Mouse (Mus musculus): Measurements from ENCODE around the gene Ptprm. TPM values are rescaled to one million over a fixed set of nuclear protein-coding genes. Genes with fewer than 3 reads are reported as not detected.

Gene Ptprm
- polyA plus RNA-seq, 2 experiments, result 0.66 to 0.79 TPM

DNA sequence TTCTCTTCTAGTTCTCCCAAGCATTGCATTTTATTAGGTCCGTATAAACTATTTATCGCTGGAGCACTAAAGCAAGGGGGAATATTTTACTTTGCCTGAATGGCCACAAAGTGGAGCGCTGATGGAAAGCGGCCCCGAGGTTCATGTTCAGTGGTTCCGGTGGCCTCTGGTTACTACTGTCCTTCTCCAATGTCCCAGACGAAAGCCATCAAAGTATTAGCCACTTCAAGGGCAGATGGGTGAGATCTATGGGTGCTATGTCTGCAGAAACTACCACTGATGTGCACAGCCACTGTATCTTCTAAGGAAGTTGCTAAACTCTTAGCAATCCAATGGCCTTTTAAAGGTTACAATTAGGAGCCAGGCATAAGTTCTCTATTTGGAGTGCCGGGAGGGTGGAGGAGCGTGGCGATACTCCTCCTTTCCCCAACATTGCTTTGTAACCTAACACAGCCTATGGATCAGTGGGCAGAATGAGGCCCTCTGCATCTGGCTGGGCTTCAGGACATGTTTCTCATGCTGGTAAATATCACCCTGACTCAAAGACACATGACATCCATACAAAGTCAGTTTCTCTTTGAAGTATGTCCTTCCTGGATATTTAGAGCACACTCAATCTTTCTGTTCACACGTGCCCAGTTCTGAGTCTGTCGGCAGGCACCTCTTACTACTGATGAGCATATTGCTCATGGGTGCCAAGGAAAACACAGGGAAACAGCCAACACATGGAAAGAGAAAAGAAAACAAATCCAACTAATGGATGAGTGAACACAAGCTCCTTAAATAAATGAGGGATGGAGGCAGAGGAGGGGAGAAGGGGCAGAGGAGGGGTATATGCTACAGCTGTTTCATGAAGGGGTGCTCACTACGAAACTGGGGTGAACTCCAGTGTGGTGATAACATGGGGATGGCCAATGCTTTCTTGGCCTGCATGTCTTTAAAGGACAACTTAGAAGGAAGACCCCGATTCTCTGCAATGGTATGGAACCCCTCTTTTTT, 584.6 kb downstream of the Ptprm start:
- TF ChIP-seq CTCF (IDR thresholded peaks at IDR 0.05; ENCODE audit: low read depth) (no peak), EP300 (IDR thresholded peaks at IDR 0.05; ENCODE audit: low read depth) (no peak)
- 69% methylated on average over 14 of the region's 14 CpGs for WGBS (ENCODE audit: insufficient replicate concordance)
- no peaks in the 10 kb centered on the region for H3K36me3 ChIP-seq (replicated peaks; ENCODE audit: control insufficient read depth, insufficient read depth, low read depth)
- no peak for ATAC-seq (ENCODE audit: insufficient read depth)
- no peak overlapping the region for H3K4me3 ChIP-seq (ENCODE audit: insufficient read depth in 1 of 2, low read depth in 2 of 2, low read length in 2 of 2)
- DNase-seq (ENCODE audit: low read depth in 3 of 3, low spot score in 3 of 3), result no peak
- no peak overlapping the region for H3K9ac ChIP-seq (replicated peaks)
- H3K4me2 ChIP-seq (ENCODE audit: low read depth), result no peak overlapping the region
- no peaks in the 10 kb centered on the region for H3K9me3 ChIP-seq (ENCODE audit: control insufficient read depth, low read length)
- H3K27ac ChIP-seq, result no peak overlapping the region
- H3K27me3 ChIP-seq (ENCODE audit: control insufficient read depth, insufficient read depth, low read length), result no peaks in the 10 kb centered on the region
- H3K4me1 ChIP-seq (replicated peaks; ENCODE audit: control insufficient read depth in 2 of 2, insufficient read depth in 2 of 2, low read length in 1 of 2), result no peaks in the 10 kb centered on the region

DNA sequence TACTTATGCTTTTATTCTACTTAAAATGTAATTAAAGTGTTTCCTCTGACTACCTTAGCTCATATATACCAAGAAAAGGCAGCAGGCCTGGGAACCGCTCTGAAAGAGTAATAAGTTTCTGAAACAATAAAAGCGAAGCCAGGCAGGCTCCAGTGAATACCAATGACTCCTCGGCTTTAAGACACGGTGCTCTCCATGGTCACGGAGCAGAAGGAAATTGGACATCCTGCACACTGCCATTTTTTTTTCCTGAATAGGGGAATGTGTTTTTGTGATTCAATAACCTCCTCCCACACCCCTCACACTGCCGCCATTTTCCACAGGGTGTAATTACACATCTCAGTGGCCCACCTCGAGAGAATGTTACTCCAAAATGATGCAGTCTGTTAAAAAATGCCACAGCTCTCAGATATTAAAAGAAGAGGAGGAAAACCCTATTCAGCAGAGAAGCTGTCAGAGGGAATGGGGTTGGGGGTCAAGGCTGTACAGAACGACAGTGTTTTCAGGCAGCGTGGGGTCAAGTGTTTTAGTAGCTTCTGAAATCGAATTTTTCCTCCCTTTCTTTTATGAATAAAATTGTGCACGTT, 585.5 kb downstream of the Ptprm start:
- ATAC-seq (ENCODE audit: insufficient read depth), result no peak
- Histone ChIP-seq H3K27ac (no peak overlapping the region), H3K9ac (replicated peaks) (no peak overlapping the region), H3K27me3 (ENCODE audit: control insufficient read depth, insufficient read depth, low read length) (no peaks in the 10 kb centered on the region), H3K9me3 (ENCODE audit: control insufficient read depth, low read length) (no peaks in the 10 kb centered on the region), H3K4me1 (replicated peaks; ENCODE audit: control insufficient read depth in 2 of 2, insufficient read depth in 2 of 2, low read length in 1 of 2) (no peaks in the 10 kb centered on the region), H3K36me3 (replicated peaks; ENCODE audit: control insufficient read depth, insufficient read depth, low read depth) (no peaks in the 10 kb centered on the region), H3K4me3 (ENCODE audit: insufficient read depth in 1 of 2, low read depth in 2 of 2, low read length in 2 of 2) (no peak overlapping the region), H3K4me2 (ENCODE audit: low read depth) (no peak overlapping the region)
- DNase-seq (ENCODE audit: low read depth in 3 of 3, low spot score in 3 of 3), result no peak
- 58% methylated on average over 11 of the region's 11 CpGs for WGBS (ENCODE audit: insufficient replicate concordance)
- TF ChIP-seq EP300 (IDR thresholded peaks at IDR 0.05; ENCODE audit: low read depth) (no peak), CTCF (IDR thresholded peaks at IDR 0.05; ENCODE audit: low read depth) (no peak)

DNA sequence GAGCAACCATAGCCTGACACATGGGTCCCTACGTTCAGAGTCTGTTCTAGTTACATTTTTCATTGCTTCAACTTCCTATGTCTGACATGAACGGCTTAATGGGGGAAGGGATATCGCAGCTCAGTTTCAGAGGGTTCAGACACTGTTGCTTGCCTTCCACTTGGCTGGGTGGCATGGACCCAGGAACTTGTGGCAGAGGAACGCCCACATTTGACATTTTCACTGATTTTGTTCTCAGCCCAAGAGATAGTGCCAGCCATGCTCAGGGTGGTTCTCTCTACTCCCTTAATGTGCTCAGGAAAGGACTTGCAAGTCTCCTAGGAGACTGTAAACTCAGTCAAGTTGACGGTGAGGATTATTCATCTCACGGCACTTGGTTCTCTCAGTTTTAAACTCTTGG, 588.1 kb downstream of the Ptprm start:
- Histone ChIP-seq H3K4me1 (replicated peaks; ENCODE audit: control insufficient read depth in 2 of 2, insufficient read depth in 2 of 2, low read length in 1 of 2) (no peaks in the 10 kb centered on the region), H3K27me3 (ENCODE audit: control insufficient read depth, insufficient read depth, low read length) (no peaks in the 10 kb centered on the region), H3K9ac (replicated peaks) (no peak overlapping the region), H3K27ac (no peak overlapping the region), H3K36me3 (replicated peaks; ENCODE audit: control insufficient read depth, insufficient read depth, low read depth) (no peaks in the 10 kb centered on the region), H3K4me3 (ENCODE audit: insufficient read depth in 1 of 2, low read depth in 2 of 2, low read length in 2 of 2) (no peak overlapping the region), H3K4me2 (ENCODE audit: low read depth) (no peak overlapping the region), H3K9me3 (ENCODE audit: control insufficient read depth, low read length) (no peaks in the 10 kb centered on the region)
- ATAC-seq (ENCODE audit: insufficient read depth) (no peak), DNase-seq (ENCODE audit: low read depth in 3 of 3, low spot score in 3 of 3) (no peak)
- TF ChIP-seq CTCF (IDR thresholded peaks at IDR 0.05; ENCODE audit: low read depth) (no peak), EP300 (IDR thresholded peaks at IDR 0.05; ENCODE audit: low read depth) (no peak)
- 62% methylated on average over 6 of the region's 6 CpGs for WGBS (ENCODE audit: insufficient replicate concordance)

DNA sequence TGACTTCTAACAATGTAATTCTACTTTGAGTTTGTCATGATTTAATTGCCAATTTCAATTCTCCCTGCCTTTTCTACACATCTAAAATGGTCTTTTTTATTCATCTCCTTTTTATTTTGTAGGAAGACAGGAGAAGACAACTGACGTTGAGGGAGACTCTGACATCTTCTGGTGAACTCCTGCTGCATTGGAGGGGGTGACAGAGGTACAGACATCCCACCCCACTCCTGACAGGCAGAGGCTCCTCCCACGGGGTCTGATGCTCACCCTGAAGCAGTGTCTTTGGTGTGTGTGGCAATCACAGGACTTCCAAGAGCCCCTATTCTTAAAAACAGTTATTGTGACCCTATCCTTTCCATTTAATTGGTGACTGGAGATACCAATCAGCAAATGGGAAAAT, 589.8 kb downstream of the Ptprm start:
- no peak overlapping the region for H3K27ac ChIP-seq
- no peaks in the 10 kb centered on the region for H3K9me3 ChIP-seq (ENCODE audit: control insufficient read depth, low read length)
- ATAC-seq (ENCODE audit: insufficient read depth) (no peak), DNase-seq (ENCODE audit: low read depth in 3 of 3, low spot score in 3 of 3) (no peak)
- TF ChIP-seq CTCF (IDR thresholded peaks at IDR 0.05; ENCODE audit: low read depth) (no peak), EP300 (IDR thresholded peaks at IDR 0.05; ENCODE audit: low read depth) (no peak)
- H3K4me1 ChIP-seq (replicated peaks; ENCODE audit: control insufficient read depth in 2 of 2, insufficient read depth in 2 of 2, low read length in 1 of 2), result no peaks in the 10 kb centered on the region
- no peak overlapping the region for H3K4me2 ChIP-seq (ENCODE audit: low read depth)
- H3K36me3 ChIP-seq (replicated peaks; ENCODE audit: control insufficient read depth, insufficient read depth, low read depth), result no peaks in the 10 kb centered on the region
- no peaks in the 10 kb centered on the region for H3K27me3 ChIP-seq (ENCODE audit: control insufficient read depth, insufficient read depth, low read length)
- H3K9ac ChIP-seq (replicated peaks), result no peak overlapping the region
- H3K4me3 ChIP-seq (ENCODE audit: insufficient read depth in 1 of 2, low read depth in 2 of 2, low read length in 2 of 2), result no peak overlapping the region
- WGBS (ENCODE audit: insufficient replicate concordance), result 48% methylated on average over 2 of the region's 2 CpGs

DNA sequence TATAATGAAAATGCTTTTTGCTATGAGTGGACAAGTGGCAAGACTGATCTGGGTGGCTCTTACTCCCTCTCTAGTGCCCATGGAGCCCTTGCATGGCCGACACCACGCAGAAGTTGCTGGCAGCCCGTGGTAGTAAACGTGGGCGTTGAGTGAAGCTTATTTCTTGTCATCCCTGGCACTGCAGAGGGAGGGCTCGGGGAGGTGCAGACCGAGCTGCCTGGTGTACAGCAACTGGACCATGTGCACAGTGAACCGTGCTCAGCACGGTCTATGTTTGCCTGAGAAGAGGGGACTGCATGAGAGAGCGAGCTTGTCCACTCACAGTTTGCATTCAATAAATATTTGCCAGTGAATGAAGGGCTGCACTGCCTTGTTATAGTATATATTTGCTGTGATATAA, 591.5 kb downstream of the Ptprm start:
- DNase-seq (ENCODE audit: low read depth in 3 of 3, low spot score in 3 of 3) (no peak), ATAC-seq (ENCODE audit: insufficient read depth) (no peak)
- Histone ChIP-seq H3K27ac (no peak overlapping the region), H3K4me1 (replicated peaks; ENCODE audit: control insufficient read depth in 2 of 2, insufficient read depth in 2 of 2, low read length in 1 of 2) (no peaks in the 10 kb centered on the region), H3K27me3 (ENCODE audit: control insufficient read depth, insufficient read depth, low read length) (no peaks in the 10 kb centered on the region), H3K4me2 (ENCODE audit: low read depth) (no peak overlapping the region), H3K4me3 (ENCODE audit: insufficient read depth in 1 of 2, low read depth in 2 of 2, low read length in 2 of 2) (no peak overlapping the region), H3K36me3 (replicated peaks; ENCODE audit: control insufficient read depth, insufficient read depth, low read depth) (no peaks in the 10 kb centered on the region), H3K9me3 (ENCODE audit: control insufficient read depth, low read length) (no peaks in the 10 kb centered on the region), H3K9ac (replicated peaks) (no peak overlapping the region)
- WGBS (ENCODE audit: insufficient replicate concordance), result 68% methylated on average over 10 of the region's 10 CpGs
- TF ChIP-seq EP300 (IDR thresholded peaks at IDR 0.05; ENCODE audit: low read depth) (no peak), CTCF (IDR thresholded peaks at IDR 0.05; ENCODE audit: low read depth) (no peak)

Data from liver, embryonic 14.5 days (tissue).